Mouse (Mus musculus): ENCODE measurements around the gene Fhl2.

GRCm38 (mm10) chr1:43225531-43226151, 28.9 kb upstream of the Fhl2 start:
- TF ChIP-seq CTCF (IDR thresholded peaks at IDR 0.05; ENCODE audit: borderline replicate concordance, control insufficient read depth, extremely low read depth, insufficient read depth, low read length, poor library complexity) = no peak
- no peak for TF ChIP-seq POLR2A (IDR thresholded peaks at IDR 0.05; ENCODE audit: control insufficient read depth, extremely low read depth, insufficient read depth, low read length, poor library complexity)

Data from thymus, adult 2 months (tissue).